Mouse (Mus musculus): Measurements from ENCODE around the gene Eif4g1. TPM values are rescaled to one million over a fixed set of nuclear protein-coding genes. Genes with fewer than 3 reads are reported as not detected.
A peak's percentile ranks its signal among the peaks of the same experiment; 100 is the strongest.

The Eif4g1 gene
- polyA plus RNA-seq, 1 experiment from 2014 or later = 254 TPM

DNA sequence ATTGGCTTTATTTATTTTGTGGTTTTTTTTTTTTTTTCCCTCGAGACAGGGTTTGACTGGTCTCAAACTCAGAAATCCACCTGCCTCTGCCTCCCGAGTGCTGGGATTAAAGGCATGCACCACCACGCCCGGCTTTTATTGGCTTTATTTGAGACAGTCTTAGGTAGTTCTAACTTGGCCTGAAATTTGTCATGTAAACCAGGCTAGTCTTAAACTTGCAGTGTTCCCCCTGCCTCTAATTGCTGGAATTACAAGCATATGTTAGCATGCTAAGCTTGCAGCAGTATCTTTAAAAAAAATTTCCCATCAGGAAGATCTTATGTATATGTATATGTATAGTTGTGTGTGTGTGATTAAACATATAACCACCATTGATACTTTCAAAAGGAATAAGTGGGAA lies 8.6 kb downstream of the Eif4g1 start:
- Histone ChIP-seq H3K27me3 (ENCODE audit: poor library complexity, severe bottlenecking) (no peaks in the 10 kb centered on the region), H3K9me3 (no peaks in the 10 kb centered on the region), H3K27ac (no peak overlapping the region), H3K36me3 (replicated peaks) (peaks cover 80% of the 10 kb centered on the region), H3K4me3 (no peak overlapping the region), H3K4me1 (peaks cover 29% of the 10 kb centered on the region)
- WGBS = 93% methylated on average over 4 of the region's 4 CpGs
- DNase-seq (ENCODE audit: extremely low spot score, low spot score) = no peak

DNA sequence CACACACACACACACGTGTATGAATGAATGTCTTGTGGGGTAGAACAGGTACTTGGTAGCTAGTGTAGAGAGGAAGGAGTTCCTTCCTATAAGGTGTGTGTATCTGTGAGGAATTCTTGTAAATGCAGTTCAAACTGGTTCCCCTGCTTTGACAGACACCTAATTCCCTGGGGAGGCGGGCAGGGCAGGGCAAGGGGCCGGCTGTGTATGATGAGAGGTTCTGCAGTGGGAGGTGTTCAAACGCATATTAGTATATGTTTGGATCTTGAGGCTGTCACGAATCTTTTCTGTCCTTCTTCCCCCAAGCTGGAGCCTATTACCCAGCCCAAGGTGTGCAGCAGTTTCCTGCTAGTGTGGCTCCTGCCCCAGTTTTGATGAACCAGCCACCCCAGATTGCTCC lies 9.3 kb downstream of the Eif4g1 start:
- Histone ChIP-seq H3K4me1 (peaks cover 25% of the 10 kb centered on the region), H3K27ac (no peak overlapping the region), H3K36me3 (replicated peaks) (peaks cover 87% of the 10 kb centered on the region), H3K27me3 (ENCODE audit: poor library complexity, severe bottlenecking) (no peaks in the 10 kb centered on the region), H3K9me3 (no peaks in the 10 kb centered on the region), H3K4me3 (no peak overlapping the region)
- DNase-seq (ENCODE audit: extremely low spot score, low spot score) = no peak
- WGBS = 87% methylated on average over 5 of the region's 5 CpGs

DNA sequence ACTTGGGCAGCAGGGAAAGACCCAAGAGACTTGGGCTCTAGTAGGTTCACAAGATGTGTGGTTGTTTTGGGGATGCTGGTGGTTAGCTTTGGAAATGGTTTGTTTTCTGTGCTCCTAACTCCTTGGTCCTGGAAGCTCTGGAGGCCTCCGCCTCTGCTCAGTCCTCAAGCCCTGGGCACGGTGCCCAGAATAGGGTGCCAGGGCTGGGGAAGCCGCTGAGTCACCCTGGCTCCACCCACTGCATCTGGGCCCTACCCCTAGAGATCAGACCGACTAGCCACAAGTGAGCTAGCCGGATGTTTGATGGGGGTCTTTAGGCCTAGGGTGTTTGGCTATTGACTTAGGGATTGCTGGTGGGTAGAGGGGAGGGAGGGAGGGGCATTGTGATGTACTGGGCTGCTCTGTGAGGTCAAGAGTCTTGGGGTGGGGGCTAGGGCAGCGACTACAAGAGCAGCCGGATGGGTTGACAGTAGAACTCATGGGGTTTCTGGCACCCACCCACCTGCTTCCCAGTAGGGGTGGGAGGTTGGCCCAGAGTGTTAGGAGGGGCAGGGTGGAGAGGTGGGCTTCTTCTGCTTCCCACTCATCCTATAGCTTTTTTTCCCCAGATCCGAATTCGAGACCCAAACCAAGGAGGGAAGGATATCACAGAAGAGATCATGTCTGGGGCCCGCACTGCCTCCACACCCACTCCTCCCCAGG lies 10.0 kb downstream of the Eif4g1 start:
- DNase-seq (ENCODE audit: extremely low spot score, low spot score) = no peak
- WGBS = 89% methylated on average over 10 of the region's 10 CpGs
- Histone ChIP-seq H3K4me1 (peaks cover 25% of the 10 kb centered on the region), H3K27ac (no peak overlapping the region), H3K9me3 (no peaks in the 10 kb centered on the region), H3K36me3 (replicated peaks) (peaks cover 94% of the 10 kb centered on the region), H3K4me3 (no peak overlapping the region), H3K27me3 (ENCODE audit: poor library complexity, severe bottlenecking) (no peaks in the 10 kb centered on the region)

DNA sequence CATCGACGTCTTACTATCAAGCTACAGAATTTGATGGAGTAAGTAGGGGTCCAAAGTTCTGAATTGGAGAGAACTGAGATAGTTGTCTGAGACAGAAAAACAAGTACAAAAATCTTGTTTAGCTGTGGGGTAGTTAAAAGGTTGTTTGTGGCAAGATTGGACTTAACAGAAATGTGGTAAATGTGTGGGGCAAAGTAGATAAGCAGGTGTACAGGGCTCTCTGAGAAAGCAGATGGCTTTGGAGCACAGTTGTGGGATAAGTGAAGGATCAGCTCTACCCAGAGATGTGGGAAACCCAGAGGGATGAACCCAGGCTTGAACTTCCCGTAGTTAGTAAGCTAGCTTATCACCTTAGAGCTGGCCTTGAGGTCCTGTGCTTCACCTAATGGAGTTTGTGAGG lies 22.7 kb downstream of the Eif4g1 start:
- Histone ChIP-seq H3K4me1 (peaks cover 36% of the 10 kb centered on the region), H3K4me3 (no peak overlapping the region), H3K36me3 (replicated peaks) (peaks cover 67% of the 10 kb centered on the region), H3K27ac (no peak overlapping the region), H3K27me3 (ENCODE audit: poor library complexity, severe bottlenecking) (peaks cover 18% of the 10 kb centered on the region), H3K9me3 (no peaks in the 10 kb centered on the region)
- DNase-seq (ENCODE audit: extremely low spot score, low spot score) = no peak
- 90% methylated on average over 3 of the region's 3 CpGs for WGBS

DNA sequence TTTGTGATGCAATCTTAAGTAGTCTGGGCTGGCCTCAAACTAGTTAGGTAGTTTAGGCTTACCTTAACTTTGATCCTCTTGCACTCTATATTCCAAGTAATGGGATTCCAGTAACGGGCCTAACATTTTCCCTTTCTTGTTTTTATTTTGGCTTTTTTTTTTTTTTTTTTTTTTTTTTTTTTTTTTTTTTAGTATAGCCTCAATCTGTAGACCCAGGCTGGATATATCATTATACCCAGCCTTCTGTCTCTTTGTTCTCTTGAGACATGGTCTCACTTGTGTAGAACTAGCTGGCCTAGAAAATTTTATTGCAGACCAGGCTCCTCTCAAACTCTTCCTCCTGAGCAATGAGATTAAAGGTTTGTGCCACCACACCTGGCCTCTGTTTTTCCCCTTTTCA lies 23.5 kb downstream of the Eif4g1 start:
- DNase-seq (ENCODE audit: extremely low spot score, low spot score) = no peak
- no peak overlapping the region for H3K27ac ChIP-seq
- H3K27me3 ChIP-seq (ENCODE audit: poor library complexity, severe bottlenecking) = peaks cover 19% of the 10 kb centered on the region
- no peaks in the 10 kb centered on the region for H3K9me3 ChIP-seq
- H3K4me3 ChIP-seq = no peak overlapping the region
- WGBS = 87% methylated on average over 1 of the region's 1 CpGs
- H3K4me1 ChIP-seq = peaks cover 44% of the 10 kb centered on the region
- peaks cover 59% of the 10 kb centered on the region for H3K36me3 ChIP-seq (replicated peaks)

DNA sequence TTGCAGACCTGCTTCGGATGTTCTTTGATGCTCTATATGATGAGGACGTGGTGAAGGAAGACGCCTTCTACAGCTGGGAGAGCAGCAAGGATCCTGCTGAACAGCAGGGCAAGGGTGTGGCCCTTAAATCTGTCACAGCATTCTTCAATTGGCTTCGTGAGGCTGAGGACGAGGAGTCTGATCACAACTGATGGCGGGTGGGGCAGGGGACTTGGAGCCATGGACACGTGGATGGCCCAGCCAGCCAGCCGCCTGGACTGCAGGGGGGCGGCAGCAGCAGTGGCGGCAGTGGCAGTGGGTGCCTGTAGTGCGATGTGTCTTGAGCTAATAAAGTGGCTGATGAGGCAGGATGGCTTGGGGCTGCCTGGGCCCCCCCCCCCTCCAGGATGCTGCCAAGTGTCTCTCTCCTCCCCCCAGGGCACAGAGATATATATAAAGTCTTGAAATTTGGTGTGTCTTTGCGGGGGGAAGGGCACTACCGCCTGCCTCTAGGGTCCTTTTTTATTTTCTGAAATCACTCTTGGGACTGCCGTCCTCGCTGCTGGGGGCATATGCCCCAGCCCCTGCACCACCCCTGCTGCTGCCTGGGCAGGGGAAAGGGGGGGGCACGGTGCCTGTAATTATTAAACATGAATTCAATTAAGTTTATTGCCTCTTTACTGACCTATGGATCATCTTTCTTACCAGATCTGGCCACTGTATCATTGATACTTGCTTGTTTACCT lies 24.3 kb downstream of the Eif4g1 start:
- Histone ChIP-seq H3K27me3 (ENCODE audit: poor library complexity, severe bottlenecking) (peaks cover 19% of the 10 kb centered on the region), H3K36me3 (replicated peaks) (peaks cover 51% of the 10 kb centered on the region), H3K9me3 (no peaks in the 10 kb centered on the region), H3K4me3 (peak overlapping the region; percentile 61; the same call in 1 of the 2 replicates), H3K27ac (no peak overlapping the region), H3K4me1 (peaks cover 49% of the 10 kb centered on the region)
- no peak for DNase-seq (ENCODE audit: extremely low spot score, low spot score)
- 46% methylated on average over 16 of the region's 16 CpGs for WGBS

DNA sequence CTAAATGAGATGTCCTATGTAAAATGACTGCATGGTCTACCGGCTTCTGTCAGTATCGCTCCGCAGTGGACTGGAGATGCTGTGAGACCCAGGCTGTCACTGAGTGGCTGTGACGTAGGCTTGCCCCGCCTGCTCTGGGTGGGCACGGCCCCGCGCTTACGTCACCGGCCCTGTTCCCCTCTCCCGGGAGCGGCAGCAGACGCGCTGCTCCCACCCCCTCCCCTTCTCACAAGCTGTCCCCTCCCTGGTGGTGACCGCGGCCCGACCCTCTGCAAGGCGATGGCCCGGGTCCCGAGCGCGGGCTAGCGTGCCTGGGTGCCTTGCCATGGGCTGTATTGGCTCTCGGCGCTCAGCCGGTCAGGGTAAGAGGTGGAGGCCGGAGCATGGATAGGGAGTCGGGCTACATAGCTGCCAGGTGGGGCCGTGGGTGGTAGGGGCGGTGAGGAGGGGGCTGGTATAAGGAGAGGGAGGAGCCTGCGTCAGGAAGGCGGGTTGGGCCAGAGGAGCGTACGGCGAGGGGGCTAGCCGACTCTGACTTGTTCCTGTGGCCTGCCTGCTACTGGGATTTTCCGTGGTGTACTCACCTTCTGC lies 25.1 kb downstream of the Eif4g1 start, which contains the start of gene Fam131a:
TSS of gene Fam131a (plus strand) at position 131 of the 591 bp plus-strand sequence.
- H3K27ac ChIP-seq = peak within 1 kb of the TSS; percentile 88
- H3K9me3 ChIP-seq = no peaks in the 10 kb centered on the region
- peak within 1 kb of the TSS; percentile 61 for H3K4me3 ChIP-seq
- under 1% methylated on average over 36 of the region's 37 CpGs for WGBS
- H3K4me1 ChIP-seq = peaks cover 49% of the 10 kb centered on the region
- H3K27me3 ChIP-seq (ENCODE audit: poor library complexity, severe bottlenecking) = peaks cover 19% of the 10 kb centered on the region
- peak; percentile 93 for DNase-seq (ENCODE audit: extremely low spot score, low spot score)
- peaks cover 43% of the 10 kb centered on the region for H3K36me3 ChIP-seq (replicated peaks)

DNA sequence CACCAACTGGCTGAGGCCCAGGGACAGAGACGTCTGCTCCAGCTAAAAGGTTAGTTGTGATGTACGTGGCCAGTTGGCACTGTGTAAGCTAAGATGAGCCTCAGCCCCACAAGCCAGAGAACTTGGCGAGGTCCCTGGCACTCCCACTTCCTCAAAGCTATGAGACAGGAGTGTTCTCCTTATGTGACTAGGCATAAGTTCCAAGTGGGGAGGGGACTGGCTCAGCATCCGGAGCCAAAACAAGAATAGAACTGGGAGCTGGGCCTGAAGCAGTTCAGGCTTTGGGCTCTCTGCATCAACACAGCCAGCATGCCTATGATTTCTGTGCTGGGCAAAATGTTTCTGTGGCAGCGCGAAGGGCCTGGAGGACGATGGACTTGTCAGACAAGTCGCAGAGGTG lies 26.7 kb downstream of the Eif4g1 start:
- Histone ChIP-seq H3K27me3 (ENCODE audit: poor library complexity, severe bottlenecking) (peaks cover 19% of the 10 kb centered on the region), H3K27ac (no peak overlapping the region), H3K9me3 (no peaks in the 10 kb centered on the region), H3K4me3 (no peak overlapping the region), H3K36me3 (replicated peaks) (peaks cover 34% of the 10 kb centered on the region), H3K4me1 (peaks cover 51% of the 10 kb centered on the region)
- no peak for DNase-seq (ENCODE audit: extremely low spot score, low spot score)
- WGBS = 77% methylated on average over 8 of the region's 8 CpGs

DNA sequence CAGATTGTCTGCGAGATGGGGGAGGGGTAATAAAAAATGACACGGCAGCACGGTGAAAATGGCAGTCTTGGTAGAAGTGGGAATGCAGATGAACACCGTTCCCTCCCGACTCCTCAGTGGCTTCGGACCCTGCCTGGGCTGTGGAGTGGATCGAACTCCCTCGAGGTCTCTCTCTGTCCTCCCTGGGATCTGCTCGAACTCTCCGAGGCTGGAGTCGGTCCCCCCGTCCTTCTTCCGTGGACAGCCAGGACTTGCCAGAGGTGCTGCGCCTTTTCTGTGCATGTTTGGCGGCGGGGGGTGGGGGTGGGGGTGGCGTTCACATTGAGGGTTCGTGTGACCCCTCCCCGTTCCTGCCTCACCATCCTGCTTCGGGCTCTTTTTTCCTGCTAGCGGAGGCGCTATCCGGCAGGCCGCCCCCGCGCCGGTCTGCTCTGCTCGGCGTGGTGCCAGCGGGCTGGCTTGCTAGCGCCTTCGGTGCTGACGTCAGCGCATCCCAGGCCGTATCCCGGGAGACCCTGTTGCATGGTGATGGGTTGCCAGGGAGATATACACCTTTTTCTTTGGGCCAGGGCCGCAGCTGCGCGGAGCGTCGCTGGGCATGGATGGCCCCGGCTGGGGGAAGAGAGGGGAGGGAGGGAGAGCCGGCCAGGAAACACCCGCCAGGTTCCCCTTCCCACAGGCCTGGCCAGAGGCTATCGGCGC lies 27.7 kb downstream of the Eif4g1 start:
- 4% methylated on average over 46 of the region's 46 CpGs for WGBS
- H3K27ac ChIP-seq = peak overlapping the region; percentile 84
- H3K9me3 ChIP-seq = no peaks in the 10 kb centered on the region
- DNase-seq (ENCODE audit: extremely low spot score, low spot score) = peak; percentile 89
- peaks cover 19% of the 10 kb centered on the region for H3K27me3 ChIP-seq (ENCODE audit: poor library complexity, severe bottlenecking)
- peak overlapping the region; percentile 53 for H3K4me3 ChIP-seq
- H3K36me3 ChIP-seq (replicated peaks) = peaks cover 28% of the 10 kb centered on the region
- peaks cover 59% of the 10 kb centered on the region for H3K4me1 ChIP-seq

DNA sequence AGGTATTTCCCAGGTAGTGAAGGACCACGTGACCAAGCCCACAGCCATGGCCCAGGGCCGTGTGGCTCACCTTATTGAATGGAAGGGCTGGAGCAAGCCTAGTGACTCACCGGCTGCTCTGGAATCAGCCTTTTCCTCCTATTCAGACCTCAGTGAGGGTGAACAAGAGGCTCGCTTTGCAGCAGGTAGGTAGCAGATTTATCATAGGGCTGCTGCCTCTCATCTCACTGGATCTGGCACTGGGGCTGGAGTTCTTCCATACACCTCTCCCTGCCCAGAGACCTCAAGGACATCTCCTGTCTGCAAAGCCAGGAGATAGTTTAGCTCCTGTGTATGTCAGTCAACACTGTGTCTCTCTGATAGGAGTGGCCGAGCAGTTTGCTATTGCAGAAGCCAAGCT lies 31.2 kb downstream of the Eif4g1 start:
- Histone ChIP-seq H3K27me3 (ENCODE audit: poor library complexity, severe bottlenecking) (peaks cover 20% of the 10 kb centered on the region), H3K4me1 (peaks cover 62% of the 10 kb centered on the region), H3K27ac (no peak overlapping the region), H3K9me3 (no peaks in the 10 kb centered on the region), H3K4me3 (no peak overlapping the region), H3K36me3 (replicated peaks) (peaks cover 28% of the 10 kb centered on the region)
- DNase-seq (ENCODE audit: extremely low spot score, low spot score) = no peak
- WGBS = 83% methylated on average over 5 of the region's 5 CpGs

DNA sequence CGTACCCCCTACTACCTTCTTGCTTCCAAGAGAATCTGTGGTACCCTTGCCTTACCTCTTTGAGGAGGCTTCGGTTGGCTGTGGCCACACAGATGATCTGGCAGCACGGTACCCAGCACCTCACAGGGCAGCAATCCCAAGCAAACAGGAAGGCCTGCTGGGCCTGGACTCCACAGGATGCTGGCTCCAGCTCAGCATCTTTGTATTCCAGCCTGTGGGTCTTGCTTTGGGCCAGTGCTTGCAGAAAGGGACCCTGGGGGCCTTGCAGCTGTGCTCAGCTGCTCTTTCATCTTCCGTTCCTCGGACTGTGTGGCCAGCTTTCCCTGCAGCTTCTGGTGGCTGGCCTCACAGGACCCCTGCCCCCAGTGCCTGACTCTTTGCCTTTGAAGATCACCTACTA lies 31.9 kb downstream of the Eif4g1 start:
- Histone ChIP-seq H3K4me1 (peaks cover 56% of the 10 kb centered on the region), H3K27me3 (ENCODE audit: poor library complexity, severe bottlenecking) (peaks cover 12% of the 10 kb centered on the region), H3K36me3 (replicated peaks) (peaks cover 34% of the 10 kb centered on the region), H3K27ac (peak overlapping the region; percentile 68; the same call in 1 of the 2 replicates), H3K9me3 (no peaks in the 10 kb centered on the region), H3K4me3 (no peak overlapping the region)
- no peak for DNase-seq (ENCODE audit: extremely low spot score, low spot score)
- WGBS = 32% methylated on average over 5 of the region's 5 CpGs

DNA sequence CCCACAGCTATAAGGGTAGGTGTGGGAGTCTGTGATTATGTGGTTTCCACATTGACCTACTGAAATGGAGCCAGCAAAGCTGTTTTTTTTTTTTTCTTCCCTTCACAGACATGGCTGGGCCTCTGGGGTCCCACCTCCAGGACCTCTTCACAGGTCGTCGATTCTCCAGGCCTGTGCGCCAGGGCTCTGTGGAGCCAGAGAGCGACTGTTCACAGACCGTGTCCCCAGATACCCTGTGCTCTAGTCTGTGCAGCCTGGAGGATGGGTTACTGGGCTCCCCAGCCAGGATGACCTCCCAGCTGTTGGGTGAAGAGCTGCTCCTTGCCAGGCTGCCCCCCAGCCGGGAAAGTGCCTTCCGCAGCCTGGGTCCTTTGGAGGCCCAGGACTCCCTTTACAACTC lies 33.2 kb downstream of the Eif4g1 start:
- DNase-seq (ENCODE audit: extremely low spot score, low spot score) = no peak
- Histone ChIP-seq H3K4me1 (peaks cover 55% of the 10 kb centered on the region), H3K4me3 (peak overlapping the region; percentile 27), H3K9me3 (no peaks in the 10 kb centered on the region), H3K27ac (peak overlapping the region; percentile 83), H3K27me3 (ENCODE audit: poor library complexity, severe bottlenecking) (0 out of 2 replicates have a peak, but pooled peaks cover 4% of the 10 kb centered on the region), H3K36me3 (replicated peaks) (peaks cover 47% of the 10 kb centered on the region)
- WGBS = 52% methylated on average over 7 of the region's 7 CpGs
